Mouse (Mus musculus) kidney, embryonic 16.5 days (tissue): ENCODE results near the gene Ap3b1. TPM values are rescaled to one million over a fixed set of nuclear protein-coding genes. Genes with fewer than 3 reads are reported as not detected.

ENCODE experiments used
- ATAC-seq: fragments of 200-750 bp; cut with Nextera tagmentation; 2 replicates; pipeline ENCODE4 v1.8.0; 2017; ENCODE audit warnings: moderate TSS enrichment; ENCODE audit not compliant: low FRiP score, low TSS enrichment
- H3K27ac ChIP-seq: fragments of 300-500 bp; sonication (generic); 2 replicates; pipeline ENCODE4 v1.5.1; 2014; ENCODE audit warnings: low read length
- H3K27me3 ChIP-seq: fragments of 300-500 bp; sonication (generic); 2 replicates; pipeline ENCODE4 v1.6.1; 2014; ENCODE audit warnings: low read length, control low read depth, mixed read lengths; ENCODE audit not compliant: insufficient read depth
- H3K36me3 ChIP-seq: fragments of 300-500 bp; sonication (generic); 2 replicates; pipeline ENCODE4 v1.6.1; 2014; ENCODE audit warnings: low read length, control low read depth, mixed read lengths; ENCODE audit not compliant: insufficient read depth
- H3K4me1 ChIP-seq: fragments of 300-500 bp; sonication (generic); 2 replicates; pipeline ENCODE4 v1.6.1; 2014; ENCODE audit warnings: low read length, control low read depth, mixed read lengths; ENCODE audit not compliant: insufficient read depth
- H3K4me2 ChIP-seq: fragments of 300-500 bp; sonication (generic); replicated peaks from 2 replicates; pipeline ENCODE4 v1.6.1; 2014; ENCODE audit warnings: low read depth, low read length
- H3K4me3 ChIP-seq: fragments of 300-500 bp; sonication (generic); 2 replicates; pipeline ENCODE4 v1.5.1; 2014; ENCODE audit warnings: mild to moderate bottlenecking, low read length
- H3K9ac ChIP-seq: fragments of 300-500 bp; sonication (generic); replicated peaks from 2 replicates; pipeline ENCODE4 v1.6.1; 2014; ENCODE audit warnings: low read length
- H3K9me3 ChIP-seq: fragments of 300-500 bp; sonication (generic); 2 replicates; pipeline ENCODE4 v1.6.1; 2016; ENCODE audit warnings: low read length, control low read depth
- WGBS: fragments of 180-500 bp; shearing (Covaris S2); extraction: QIAGEN DNeasy Blood & Tissue Kit; methylation state at CpG from one replicate; pipeline ENCODE4 v1.1.7; 2014; 5-methylcytosine and 5-hydroxymethylcytosine counted together
- polyA plus RNA-seq: library from polyadenylated mRNA; unstranded; fragments of >200 nt; fragmentation: Nextera tagmentation; extraction: Ambion mirVana; gene quantifications from 2 replicates; pipeline ENCODE4 v1.2.1, GENCODE M21; 2015

Gene Ap3b1
- polyA plus RNA-seq, 1 experiment from 2014 or later = 48.6 TPM

GRCm38 (mm10) chr13:94389541-94389940 is 30.8 kb downstream of the Ap3b1 start:
- WGBS = 86% methylated on average over 2 of the region's 2 CpGs
- Histone ChIP-seq H3K4me3 (no peak overlapping the region), H3K4me2 (no peak overlapping the region), H3K9ac (no peak overlapping the region), H3K36me3 (peaks cover 3% of the 10 kb centered on the region; the same call in 1 of the 2 replicates), H3K27ac (no peak overlapping the region), H3K4me1 (0 out of 2 replicates have a peak, but pooled peaks cover 4% of the 10 kb centered on the region), H3K27me3 (no peaks in the 10 kb centered on the region), H3K9me3 (no peaks in the 10 kb centered on the region)
- no peak for ATAC-seq

GRCm38 (mm10) chr13:94392282-94392681 is 33.5 kb downstream of the Ap3b1 start:
- Histone ChIP-seq H3K4me3 (no peak overlapping the region), H3K4me2 (no peak overlapping the region), H3K4me1 (peaks cover 7% of the 10 kb centered on the region; the same call in 1 of the 2 replicates), H3K9ac (no peak overlapping the region), H3K36me3 (peaks cover 16% of the 10 kb centered on the region; the same call in 1 of the 2 replicates), H3K27me3 (no peaks in the 10 kb centered on the region), H3K27ac (no peak overlapping the region), H3K9me3 (no peaks in the 10 kb centered on the region)
- WGBS = 84% methylated on average over 5 of the region's 5 CpGs
- ATAC-seq = no peak

DNA sequence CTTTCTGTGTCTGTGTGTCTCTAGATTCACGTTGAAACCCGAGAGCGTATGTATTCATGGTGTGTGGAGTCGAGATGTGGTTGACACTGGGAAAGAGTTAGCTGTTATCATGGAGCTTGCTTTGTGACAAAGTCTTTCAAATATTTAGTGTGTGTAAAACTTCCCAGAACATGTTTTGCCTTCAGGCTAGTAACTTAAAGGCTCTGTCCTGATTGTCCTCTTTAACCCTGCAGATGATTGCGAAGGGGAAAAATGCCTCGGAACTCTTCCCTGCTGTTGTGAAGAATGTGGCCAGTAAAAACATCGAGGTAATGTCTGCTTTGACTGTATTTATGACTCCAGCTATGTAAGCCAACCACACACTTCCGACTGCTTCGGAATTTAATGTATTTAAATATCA is 35.7 kb downstream of the Ap3b1 start:
- no peak overlapping the region for H3K4me2 ChIP-seq
- H3K36me3 ChIP-seq = peaks cover 16% of the 10 kb centered on the region; the same call in 1 of the 2 replicates
- H3K27me3 ChIP-seq = no peaks in the 10 kb centered on the region
- no peaks in the 10 kb centered on the region for H3K9me3 ChIP-seq
- ATAC-seq = no peak
- no peak overlapping the region for H3K4me3 ChIP-seq
- 47% methylated on average over 9 of the region's 9 CpGs for WGBS
- peak overlapping the region; percentile 47; the same call in 1 of the 2 replicates for H3K27ac ChIP-seq
- H3K9ac ChIP-seq = no peak overlapping the region
- peaks cover 4% of the 10 kb centered on the region; the same call in 1 of the 2 replicates for H3K4me1 ChIP-seq

- Histone ChIP-seq H3K27ac (no peak overlapping the region), H3K27me3 (no peaks in the 10 kb centered on the region), H3K9me3 (no peaks in the 10 kb centered on the region), H3K36me3 (peaks cover 16% of the 10 kb centered on the region; the same call in 1 of the 2 replicates), H3K9ac (no peak overlapping the region), H3K4me3 (no peak overlapping the region), H3K4me2 (no peak overlapping the region), H3K4me1 (peaks cover 3% of the 10 kb centered on the region; the same call in 1 of the 2 replicates)
- ATAC-seq = no peak
- WGBS = 85% methylated on average over 8 of the region's 8 CpGs
Measured at GRCm38 (mm10) chr13:94395763-94396162, 37.0 kb downstream of the Ap3b1 start.

GRCm38 (mm10) chr13:94396392-94396920 is 37.7 kb downstream of the Ap3b1 start:
- no peak overlapping the region for H3K4me2 ChIP-seq
- no peak for ATAC-seq
- H3K36me3 ChIP-seq = peaks cover 16% of the 10 kb centered on the region; the same call in 1 of the 2 replicates
- no peaks in the 10 kb centered on the region for H3K27me3 ChIP-seq
- H3K27ac ChIP-seq = no peak overlapping the region
- peaks cover 3% of the 10 kb centered on the region; the same call in 1 of the 2 replicates for H3K4me1 ChIP-seq
- H3K9me3 ChIP-seq = no peaks in the 10 kb centered on the region
- WGBS = 91% methylated on average over 10 of the region's 10 CpGs
- no peak overlapping the region for H3K9ac ChIP-seq
- H3K4me3 ChIP-seq = no peak overlapping the region

DNA sequence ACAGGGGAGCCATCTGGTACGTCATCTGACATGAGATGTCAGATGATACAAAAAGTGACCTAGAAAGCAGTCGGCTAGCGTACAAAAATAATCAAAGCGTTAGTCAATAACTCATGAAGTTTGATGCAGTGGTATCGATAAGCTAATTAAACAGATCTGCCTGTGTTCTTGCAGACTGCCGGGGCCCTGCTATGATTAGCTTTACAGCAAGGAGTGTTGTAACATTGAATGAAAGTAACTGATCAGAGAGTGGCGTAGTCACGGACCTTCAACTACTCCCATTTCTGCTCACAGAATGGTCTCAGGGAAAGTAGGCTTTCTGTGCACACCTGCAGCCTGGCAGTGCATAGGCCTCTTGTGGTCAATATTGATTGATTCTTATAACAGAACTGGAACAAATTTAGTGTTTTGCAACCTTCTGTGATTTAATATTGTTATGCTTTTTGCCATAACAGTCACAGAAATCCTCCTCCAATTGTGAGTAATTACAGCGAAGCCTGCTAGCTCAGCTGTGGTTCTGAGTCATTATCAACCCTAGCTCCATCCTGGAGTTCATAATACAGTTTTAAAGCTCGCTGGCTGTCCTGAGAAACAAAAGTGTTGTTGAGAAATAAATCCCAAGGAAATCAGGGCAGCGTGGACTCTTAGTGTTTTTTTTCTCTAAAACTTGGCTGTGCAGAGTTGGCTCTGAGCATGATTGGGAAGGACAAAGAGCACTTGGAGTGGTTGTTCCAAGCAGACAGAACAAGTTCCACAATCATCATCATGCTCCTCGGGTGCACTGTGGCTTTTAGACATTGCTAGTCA is 40.0 kb downstream of the Ap3b1 start:
- 86% methylated on average over 12 of the region's 12 CpGs for WGBS
- H3K36me3 ChIP-seq = peaks cover 20% of the 10 kb centered on the region
- no peak overlapping the region for H3K27ac ChIP-seq
- no peaks in the 10 kb centered on the region for H3K27me3 ChIP-seq
- no peaks in the 10 kb centered on the region for H3K9me3 ChIP-seq
- no peak overlapping the region for H3K9ac ChIP-seq
- H3K4me3 ChIP-seq = no peak overlapping the region
- H3K4me2 ChIP-seq = no peak overlapping the region
- H3K4me1 ChIP-seq = peaks cover 3% of the 10 kb centered on the region; the same call in 1 of the 2 replicates
- ATAC-seq = no peak

- no peak for ATAC-seq
Measured at GRCm38 (mm10) chr13:94400465-94400864, 41.7 kb downstream of the Ap3b1 start.

GRCm38 (mm10) chr13:94423600-94423999 is 64.8 kb downstream of the Ap3b1 start:
- 0 out of 2 replicates have a peak, but pooled peaks cover 3% of the 10 kb centered on the region for H3K36me3 ChIP-seq
- ATAC-seq = no peak
- H3K4me1 ChIP-seq = no peaks in the 10 kb centered on the region
- no peaks in the 10 kb centered on the region for H3K9me3 ChIP-seq
- H3K9ac ChIP-seq = no peak overlapping the region
- H3K27ac ChIP-seq = no peak overlapping the region
- no peaks in the 10 kb centered on the region for H3K27me3 ChIP-seq
- no peak overlapping the region for H3K4me3 ChIP-seq
- WGBS = 92% methylated on average over 5 of the region's 5 CpGs
- H3K4me2 ChIP-seq = no peak overlapping the region

More at GRCm38 (mm10) chr13:94400465-94400864, 41.7 kb downstream of the Ap3b1 start:
- 86% methylated on average over 8 of the region's 8 CpGs for WGBS
- H3K27me3 ChIP-seq = no peaks in the 10 kb centered on the region
- H3K9ac ChIP-seq = no peak overlapping the region
- peaks cover 3% of the 10 kb centered on the region; the same call in 1 of the 2 replicates for H3K4me1 ChIP-seq
- H3K36me3 ChIP-seq = peaks cover 30% of the 10 kb centered on the region
- no peak overlapping the region for H3K4me2 ChIP-seq
- H3K27ac ChIP-seq = no peak overlapping the region
- H3K4me3 ChIP-seq = no peak overlapping the region
- H3K9me3 ChIP-seq = peaks cover 5% of the 10 kb centered on the region; the same call in 1 of the 2 replicates

DNA sequence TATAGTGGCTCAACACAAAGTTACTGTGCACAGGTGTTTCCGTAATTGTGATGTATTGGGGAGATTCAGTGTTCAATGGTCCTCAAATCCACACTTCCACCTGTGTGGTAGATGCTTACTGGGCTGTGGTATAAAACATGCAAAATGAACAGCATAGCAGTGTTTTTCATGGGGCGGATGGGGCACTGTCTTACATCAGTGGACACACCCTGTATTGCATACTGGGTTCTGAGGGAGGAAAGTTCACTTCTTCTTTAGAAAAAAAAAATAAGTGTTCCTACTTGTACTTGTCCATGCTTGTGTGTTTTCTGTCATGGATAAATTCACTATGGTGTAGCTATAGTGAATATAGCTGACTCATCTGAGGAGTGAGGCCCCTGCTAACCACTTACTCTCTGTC is 70.8 kb downstream of the Ap3b1 start:
- H3K9me3 ChIP-seq = peaks cover 4% of the 10 kb centered on the region; the same call in 1 of the 2 replicates
- H3K27ac ChIP-seq = no peak overlapping the region
- H3K9ac ChIP-seq = no peak overlapping the region
- no peaks in the 10 kb centered on the region for H3K27me3 ChIP-seq
- no peaks in the 10 kb centered on the region for H3K4me1 ChIP-seq
- H3K36me3 ChIP-seq = peaks cover 19% of the 10 kb centered on the region
- no peak overlapping the region for H3K4me3 ChIP-seq
- H3K4me2 ChIP-seq = no peak overlapping the region
- no peak for ATAC-seq
- 89% methylated on average over 2 of the region's 2 CpGs for WGBS

- Histone ChIP-seq H3K4me1 (peaks cover 8% of the 10 kb centered on the region), H3K4me2 (no peak overlapping the region), H3K36me3 (peaks cover 12% of the 10 kb centered on the region; the same call in 1 of the 2 replicates), H3K4me3 (no peak overlapping the region), H3K9ac (no peak overlapping the region), H3K27ac (no peak overlapping the region), H3K9me3 (no peaks in the 10 kb centered on the region), H3K27me3 (no peaks in the 10 kb centered on the region)
- 64% methylated on average over 5 of the region's 5 CpGs for WGBS
- ATAC-seq = no peak
Measured at GRCm38 (mm10) chr13:94439386-94439785, 80.6 kb downstream of the Ap3b1 start.
